Mouse (Mus musculus): ENCODE data around the gene Psenen. TPM values are rescaled to one million over a fixed set of nuclear protein-coding genes. Genes with fewer than 3 reads are reported as not detected.

Gene Psenen
- polyA plus RNA-seq, 1 experiment from 2014 or later: 131 TPM

- Histone ChIP-seq H3K9me3 (no peaks in the 10 kb centered on the region), H3K9ac (replicated peaks) (no peak overlapping the region), H3K27ac (replicated peaks) (no peak overlapping the region), H3K27me3 (no peaks in the 10 kb centered on the region), H3K4me2 (replicated peaks) (no peak overlapping the region), H3K36me3 (peaks cover 29% of the 10 kb centered on the region), H3K4me3 (no peak overlapping the region), H3K4me1 (peaks cover 10% of the 10 kb centered on the region; the same call in 1 of the 2 replicates)
- no peak for ATAC-seq (replicated peaks)
- 64% methylated on average over 5 of the region's 5 CpGs for WGBS
Observed at GRCm38 (mm10) chr7:30520856-30521255, 42.6 kb downstream of the Psenen start.

GRCm38 (mm10) chr7:30520396-30520795 lies 43.0 kb downstream of the Psenen start:
- no peaks in the 10 kb centered on the region for H3K27me3 ChIP-seq
- WGBS: 61% methylated on average over 4 of the region's 4 CpGs
- H3K4me2 ChIP-seq (replicated peaks): no peak overlapping the region
- no peak overlapping the region for H3K9ac ChIP-seq (replicated peaks)
- H3K4me1 ChIP-seq: peaks cover 10% of the 10 kb centered on the region; the same call in 1 of the 2 replicates
- H3K9me3 ChIP-seq: no peaks in the 10 kb centered on the region
- peaks cover 24% of the 10 kb centered on the region for H3K36me3 ChIP-seq
- H3K4me3 ChIP-seq: no peak overlapping the region
- H3K27ac ChIP-seq (replicated peaks): no peak overlapping the region
- ATAC-seq (replicated peaks): 0 out of 2 replicates have a peak, but pooled peaks have one; percentile 18

GRCm38 (mm10) chr7:30518325-30518724 lies 45.1 kb downstream of the Psenen start:
- H3K4me3 ChIP-seq: no peak overlapping the region
- no peak overlapping the region for H3K9ac ChIP-seq (replicated peaks)
- peaks cover 10% of the 10 kb centered on the region; the same call in 1 of the 2 replicates for H3K4me1 ChIP-seq
- no peaks in the 10 kb centered on the region for H3K9me3 ChIP-seq
- ATAC-seq (replicated peaks): no peak
- H3K4me2 ChIP-seq (replicated peaks): no peak overlapping the region
- H3K27ac ChIP-seq (replicated peaks): no peak overlapping the region
- 46% methylated on average over 8 of the region's 8 CpGs for WGBS
- no peaks in the 10 kb centered on the region for H3K27me3 ChIP-seq
- peaks cover 6% of the 10 kb centered on the region for H3K36me3 ChIP-seq

GRCm38 (mm10) chr7:30515003-30515760 lies 48.2 kb downstream of the Psenen start:
- Histone ChIP-seq H3K27me3 (no peaks in the 10 kb centered on the region), H3K27ac (replicated peaks) (no peak overlapping the region), H3K36me3 (no peaks in the 10 kb centered on the region), H3K4me1 (0 out of 2 replicates have a peak, but pooled peaks cover 2% of the 10 kb centered on the region), H3K4me2 (replicated peaks) (no peak overlapping the region), H3K9ac (replicated peaks) (no peak overlapping the region), H3K9me3 (no peaks in the 10 kb centered on the region), H3K4me3 (no peak overlapping the region)
- ATAC-seq (replicated peaks): no peak
- 60% methylated on average over 24 of the region's 24 CpGs for WGBS

Small RNA genes lying within 50 kb of the gene (microRNA-seq; reads per million reads assigned to microRNA genes)
- gene Gm38670 (not detected), gene Mir3569 (not detected)

Other genes starting within 250 kb of the Psenen start
- gene Syne4, start 248.8 kb downstream of the Psenen start, polyA plus RNA-seq (2015; fragmentation: Nextera tagmentation; extraction: Ambion mirVana): 7.3 and 9.0 TPM in 2 replicates
- gene E130208F15Rik, start 241.9 kb downstream of the Psenen start, polyA plus RNA-seq (2015; fragmentation: Nextera tagmentation; extraction: Ambion mirVana): not detected in 2 replicates
- 22.1 and 22.5 TPM in 2 replicates for gene Sdhaf1, start 239.7 kb downstream of the Psenen start, polyA plus RNA-seq (2015; fragmentation: Nextera tagmentation; extraction: Ambion mirVana)
- gene Lrfn3, start 200.9 kb downstream of the Psenen start, polyA plus RNA-seq (2015; fragmentation: Nextera tagmentation; extraction: Ambion mirVana): 11.2 and 12.3 TPM in 2 replicates
- 22.5 and 24.3 TPM in 2 replicates for gene Tyrobp, start 149.9 kb downstream of the Psenen start, polyA plus RNA-seq (2015; fragmentation: Nextera tagmentation; extraction: Ambion mirVana)
- gene Hcst, start 143.8 kb downstream of the Psenen start, polyA plus RNA-seq (2015; fragmentation: Nextera tagmentation; extraction: Ambion mirVana): not detected in 2 replicates
- gene Nfkbid, start 141.9 kb downstream of the Psenen start, polyA plus RNA-seq (2015; fragmentation: Nextera tagmentation; extraction: Ambion mirVana): 1.9 TPM in 2 replicates
- 544 and 608 TPM in 2 replicates for gene Aplp1, start 118.1 kb downstream of the Psenen start, polyA plus RNA-seq (2015; fragmentation: Nextera tagmentation; extraction: Ambion mirVana)
- gene Kirrel2, start 105.9 kb downstream of the Psenen start, polyA plus RNA-seq (2015; fragmentation: Nextera tagmentation; extraction: Ambion mirVana): 0.20 and 0.47 TPM in 2 replicates
- 0.23 TPM in 1 of 2 replicates, not detected in the other for gene Nphs1, start 105.3 kb downstream of the Psenen start, polyA plus RNA-seq (2015; fragmentation: Nextera tagmentation; extraction: Ambion mirVana)
- gene Prodh2, start 70.0 kb downstream of the Psenen start, polyA plus RNA-seq (2015; fragmentation: Nextera tagmentation; extraction: Ambion mirVana): not detected in 2 replicates
- gene Arhgap33, start 28.6 kb downstream of the Psenen start, polyA plus RNA-seq (2015; fragmentation: Nextera tagmentation; extraction: Ambion mirVana): 115 and 121 TPM in 2 replicates
- 9.3 and 10.4 TPM in 2 replicates for gene Hspb6, start 11.4 kb downstream of the Psenen start, polyA plus RNA-seq (2015; fragmentation: Nextera tagmentation; extraction: Ambion mirVana)
- 12.3 and 13.9 TPM in 2 replicates for gene Proser3, start 11.3 kb downstream of the Psenen start, polyA plus RNA-seq (2015; fragmentation: Nextera tagmentation; extraction: Ambion mirVana)
- gene Lin37, start 3.8 kb downstream of the Psenen start, polyA plus RNA-seq (2015; fragmentation: Nextera tagmentation; extraction: Ambion mirVana): 58.9 and 63.3 TPM in 2 replicates
- gene U2af1l4, start 326 bp downstream of the Psenen start, polyA plus RNA-seq (2015; fragmentation: Nextera tagmentation; extraction: Ambion mirVana): 118 and 122 TPM in 2 replicates
- gene Gm49396, start 283 bp downstream of the Psenen start, polyA plus RNA-seq (2015; fragmentation: Nextera tagmentation; extraction: Ambion mirVana): 21.7 and 22.7 TPM in 2 replicates
- 6.3 and 6.6 TPM in 2 replicates for gene Igflr1, start 1.8 kb upstream of the Psenen start, polyA plus RNA-seq (2015; fragmentation: Nextera tagmentation; extraction: Ambion mirVana)
- 10.4 and 12.0 TPM in 2 replicates for gene Kmt2b, start 25.1 kb upstream of the Psenen start, polyA plus RNA-seq (2015; fragmentation: Nextera tagmentation; extraction: Ambion mirVana)
- gene Zbtb32, start 35.3 kb upstream of the Psenen start, polyA plus RNA-seq (2015; fragmentation: Nextera tagmentation; extraction: Ambion mirVana): 0.33 and 0.50 TPM in 2 replicates
- 0.11 and 0.47 TPM in 2 replicates for gene Upk1a, start 49.2 kb upstream of the Psenen start, polyA plus RNA-seq (2015; fragmentation: Nextera tagmentation; extraction: Ambion mirVana)
- gene Cox6b1, start 62.5 kb upstream of the Psenen start, polyA plus RNA-seq (2015; fragmentation: Nextera tagmentation; extraction: Ambion mirVana): 899 and 915 TPM in 2 replicates
- gene Etv2, start 72.2 kb upstream of the Psenen start, polyA plus RNA-seq (2015; fragmentation: Nextera tagmentation; extraction: Ambion mirVana): not detected in 2 replicates
- 167 and 169 TPM in 2 replicates for gene Rbm42, start 86.7 kb upstream of the Psenen start, polyA plus RNA-seq (2015; fragmentation: Nextera tagmentation; extraction: Ambion mirVana)
- 36.2 and 38.3 TPM in 2 replicates for gene Haus5, start 101.4 kb upstream of the Psenen start, polyA plus RNA-seq (2015; fragmentation: Nextera tagmentation; extraction: Ambion mirVana)
- gene Pmis2, start 108.0 kb upstream of the Psenen start, polyA plus RNA-seq (2015; fragmentation: Nextera tagmentation; extraction: Ambion mirVana): not detected in 2 replicates
- not detected in 2 replicates for gene 2200002J24Rik, start 135.3 kb upstream of the Psenen start, polyA plus RNA-seq (2015; fragmentation: Nextera tagmentation; extraction: Ambion mirVana)
- gene Atp4a, start 148.6 kb upstream of the Psenen start, polyA plus RNA-seq (2015; fragmentation: Nextera tagmentation; extraction: Ambion mirVana): 1.1 and 1.9 TPM in 2 replicates
- 197 and 199 TPM in 2 replicates for gene Tmem147, start 165.9 kb upstream of the Psenen start, polyA plus RNA-seq (2015; fragmentation: Nextera tagmentation; extraction: Ambion mirVana)
- gene Gapdhs, start 180.1 kb upstream of the Psenen start, polyA plus RNA-seq (2015; fragmentation: Nextera tagmentation; extraction: Ambion mirVana): 1.1 TPM in 2 replicates
- 1.6 and 2.0 TPM in 2 replicates for gene Sbsn, start 187.8 kb upstream of the Psenen start, polyA plus RNA-seq (2015; fragmentation: Nextera tagmentation; extraction: Ambion mirVana)
- 0.26 and 0.74 TPM in 2 replicates for gene Dmkn, start 200.1 kb upstream of the Psenen start, polyA plus RNA-seq (2015; fragmentation: Nextera tagmentation; extraction: Ambion mirVana)
- 1.3 TPM in 1 of 2 replicates, not detected in the other for gene Krtdap, start 224.3 kb upstream of the Psenen start, polyA plus RNA-seq (2015; fragmentation: Nextera tagmentation; extraction: Ambion mirVana)